Mouse (Mus musculus): ENCODE results near the gene Ptrh1. TPM values are rescaled to one million over a fixed set of nuclear protein-coding genes. Genes with fewer than 3 reads are reported as not detected.

The Ptrh1 gene
- polyA plus RNA-seq, 1 experiment, result 8.0 TPM

- no peak for DNase-seq
- H3K27ac ChIP-seq (ENCODE audit: insufficient read depth, low read depth, low read length), result no peak overlapping the region
- TF ChIP-seq CTCF (conservative IDR thresholded peaks at IDR 0.05; ENCODE audit: insufficient read depth, insufficient read length, low read depth, low read length) (no peak), POLR2A (IDR thresholded peaks at IDR 0.05; ENCODE audit: low read depth, low read length) (no peak)
- H3K36me3 ChIP-seq (ENCODE audit: control insufficient read depth, insufficient read depth, low read length), result no peaks in the 10 kb centered on the region
- no peak overlapping the region for H3K4me3 ChIP-seq (ENCODE audit: insufficient read depth, low read depth, low read length)
- H3K4me1 ChIP-seq (ENCODE audit: control insufficient read depth, insufficient read depth, low read length), result 0 out of 2 replicates have a peak, but pooled peaks cover 3% of the 10 kb centered on the region
- WGBS, result 88% methylated on average over 1 of the region's 1 CpGs
- H3K27me3 ChIP-seq (replicated peaks; ENCODE audit: control insufficient read depth, insufficient read depth, low read length), result no peaks in the 10 kb centered on the region
These were observed 49.2 kb downstream of the Ptrh1 start for GRCm38 (mm10) chr2:32824778-32825177.

DNA sequence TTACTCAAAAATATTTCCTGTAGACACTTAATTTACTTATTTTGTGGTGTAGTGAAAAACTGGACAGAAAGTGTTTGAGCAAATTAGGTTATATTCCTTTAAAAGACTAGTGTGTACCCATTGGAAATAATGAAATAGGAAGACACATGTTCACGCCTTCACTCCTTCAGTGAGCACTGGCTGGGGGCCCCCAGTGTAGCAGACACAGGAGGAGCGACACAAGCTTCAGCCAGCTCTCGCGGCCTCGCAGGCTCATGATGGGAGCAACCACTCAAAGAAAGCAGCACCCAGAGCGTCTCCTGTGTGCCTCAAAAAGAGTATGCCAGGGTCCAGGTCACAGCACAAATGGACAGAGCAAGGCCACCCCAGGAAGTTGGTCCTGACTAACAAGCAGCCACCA is 50.2 kb downstream of the Ptrh1 start:
- Histone ChIP-seq H3K27me3 (replicated peaks; ENCODE audit: control insufficient read depth, insufficient read depth, low read length) (no peaks in the 10 kb centered on the region), H3K4me1 (ENCODE audit: control insufficient read depth, insufficient read depth, low read length) (0 out of 2 replicates have a peak, but pooled peaks cover 3% of the 10 kb centered on the region), H3K27ac (ENCODE audit: insufficient read depth, low read depth, low read length) (no peak overlapping the region), H3K4me3 (ENCODE audit: insufficient read depth, low read depth, low read length) (no peak overlapping the region), H3K36me3 (ENCODE audit: control insufficient read depth, insufficient read depth, low read length) (no peaks in the 10 kb centered on the region)
- TF ChIP-seq CTCF (conservative IDR thresholded peaks at IDR 0.05; ENCODE audit: insufficient read depth, insufficient read length, low read depth, low read length), result no peak
- WGBS, result 93% methylated on average over 6 of the region's 6 CpGs
- no peak for DNase-seq

Other genes with a start within 250 kb of the Ptrh1 start
- 39.0 and 40.2 TPM in 2 replicates for gene Fam102a, start 240.5 kb upstream of the Ptrh1 start, polyA plus RNA-seq (2012; rRNA removed)
- gene Dpm2, start 204.9 kb upstream of the Ptrh1 start, polyA plus RNA-seq (2012; rRNA removed), result 120 and 138 TPM in 2 replicates
- 0.14 TPM in 1 of 2 replicates, not detected in the other for gene Pip5kl1, start 201.0 kb upstream of the Ptrh1 start, polyA plus RNA-seq (2012; rRNA removed)
- gene 9430097D07Rik, start 200.1 kb upstream of the Ptrh1 start, polyA plus RNA-seq (2012; rRNA removed), result not detected in 2 replicates
- 7.0 and 7.2 TPM in 2 replicates for gene St6galnac4, start 188.7 kb upstream of the Ptrh1 start, polyA plus RNA-seq (2012; rRNA removed)
- 21.1 and 23.6 TPM in 2 replicates for gene St6galnac6, start 176.1 kb upstream of the Ptrh1 start, polyA plus RNA-seq (2012; rRNA removed)
- gene Ak1, start 154.0 kb upstream of the Ptrh1 start, polyA plus RNA-seq (2012; rRNA removed), result 31.6 and 47.4 TPM in 2 replicates
- 228 and 289 TPM in 2 replicates for gene Eng, start 129.2 kb upstream of the Ptrh1 start, polyA plus RNA-seq (2012; rRNA removed)
- gene Fpgs, start 71.6 kb upstream of the Ptrh1 start, polyA plus RNA-seq (2012; rRNA removed), result 147 and 174 TPM in 2 replicates
- gene Cdk9, start 62.7 kb upstream of the Ptrh1 start, polyA plus RNA-seq (2012; rRNA removed), result 88.3 and 89.2 TPM in 2 replicates
- gene Sh2d3c, start 54.7 kb upstream of the Ptrh1 start, polyA plus RNA-seq (2012; rRNA removed), result 28.4 and 30.4 TPM in 2 replicates
- gene 6330409D20Rik, start 34.8 kb upstream of the Ptrh1 start, polyA plus RNA-seq (2012; rRNA removed), result not detected in 2 replicates
- 72.5 and 93.3 TPM in 2 replicates for gene Tor2a, start 18.6 kb upstream of the Ptrh1 start, polyA plus RNA-seq (2012; rRNA removed)
- 1.1 TPM in 2 replicates for gene Ttc16, start 153 bp upstream of the Ptrh1 start, polyA plus RNA-seq (2012; rRNA removed)
- 0.12 TPM in 1 of 2 replicates, not detected in the other for gene Cfap157, start 8.6 kb downstream of the Ptrh1 start, polyA plus RNA-seq (2012; rRNA removed)
- gene Stxbp1, start 71.5 kb downstream of the Ptrh1 start, polyA plus RNA-seq (2012; rRNA removed), result 10.2 and 13.2 TPM in 2 replicates
- gene Fam129b, start 100.3 kb downstream of the Ptrh1 start, polyA plus RNA-seq (2012; rRNA removed), result 32.3 and 33.4 TPM in 2 replicates
- gene Rpl12, start 185.8 kb downstream of the Ptrh1 start, polyA plus RNA-seq (2012; rRNA removed), result 166 and 270 TPM in 2 replicates
- 12.0 and 15.5 TPM in 2 replicates for gene Lrsam1, start 185.8 kb downstream of the Ptrh1 start, polyA plus RNA-seq (2012; rRNA removed)
- gene Slc2a8, start 206.3 kb downstream of the Ptrh1 start, polyA plus RNA-seq (2012; rRNA removed), result 51.1 and 51.9 TPM in 2 replicates